Mouse (Mus musculus) kidney, embryonic 14.5 days (tissue): ENCODE measurements at regions not wholly inside any gene's neighbourhood (a gene's known extent, or its start where the extent isn't known, plus 50 kb on each side); places are given as distances from the start of the nearest gene placed in this dataset.

Experiments used
- ATAC-seq: fragments of 200-750 bp; cut with Nextera tagmentation; 2 replicates; pipeline ENCODE4 v1.8.0; 2017; ENCODE audit warnings: moderate number of reproducible peaks, mild to moderate bottlenecking, moderate TSS enrichment, moderate library complexity; ENCODE audit not compliant: low FRiP score, low TSS enrichment
- H3K27ac ChIP-seq: fragments of 300-500 bp; sonication (generic); 2 replicates; pipeline ENCODE4 v1.5.1; 2014; ENCODE audit warnings: low read depth, mild to moderate bottlenecking, low read length, moderate library complexity, mixed read lengths
- H3K27me3 ChIP-seq: fragments of 300-500 bp; sonication (generic); 2 replicates; pipeline ENCODE4 v1.6.1; 2014; ENCODE audit warnings: mild to moderate bottlenecking, low read length; ENCODE audit not compliant: control insufficient read depth, insufficient read depth
- H3K36me3 ChIP-seq: fragments of 300-500 bp; sonication (generic); 2 replicates; pipeline ENCODE4 v1.6.1; 2014; ENCODE audit warnings: low read length, mixed read lengths; ENCODE audit not compliant: control insufficient read depth, insufficient read depth
- H3K4me1 ChIP-seq: fragments of 300-500 bp; sonication (generic); 2 replicates; pipeline ENCODE4 v1.6.1; 2014; ENCODE audit warnings: low read length, mixed read lengths; ENCODE audit not compliant: control insufficient read depth, insufficient read depth
- H3K4me2 ChIP-seq: fragments of 300-500 bp; sonication (generic); replicated peaks from 2 replicates; pipeline ENCODE4 v1.6.1; 2014; ENCODE audit warnings: low read depth, mild to moderate bottlenecking, low read length
- H3K4me3 ChIP-seq: fragments of 300-500 bp; sonication (generic); 2 replicates; pipeline ENCODE4 v1.5.1; 2014; ENCODE audit warnings: mild to moderate bottlenecking, low read length
- H3K9ac ChIP-seq: fragments of 300-500 bp; sonication (generic); 2 replicates; pipeline ENCODE4 v1.6.1; 2014; ENCODE audit warnings: low read depth, mild to moderate bottlenecking, low read length, moderate library complexity
- H3K9me3 ChIP-seq: fragments of 300-500 bp; sonication (generic); 2 replicates; pipeline ENCODE4 v1.6.1; 2016; ENCODE audit warnings: low read length; ENCODE audit not compliant: control insufficient read depth
- WGBS: fragments of 180-500 bp; shearing (Covaris S2); extraction: QIAGEN DNeasy Blood & Tissue Kit; methylation state at CpG from one replicate; pipeline ENCODE4 v1.1.7; 2014; 5-methylcytosine and 5-hydroxymethylcytosine counted together

DNA sequence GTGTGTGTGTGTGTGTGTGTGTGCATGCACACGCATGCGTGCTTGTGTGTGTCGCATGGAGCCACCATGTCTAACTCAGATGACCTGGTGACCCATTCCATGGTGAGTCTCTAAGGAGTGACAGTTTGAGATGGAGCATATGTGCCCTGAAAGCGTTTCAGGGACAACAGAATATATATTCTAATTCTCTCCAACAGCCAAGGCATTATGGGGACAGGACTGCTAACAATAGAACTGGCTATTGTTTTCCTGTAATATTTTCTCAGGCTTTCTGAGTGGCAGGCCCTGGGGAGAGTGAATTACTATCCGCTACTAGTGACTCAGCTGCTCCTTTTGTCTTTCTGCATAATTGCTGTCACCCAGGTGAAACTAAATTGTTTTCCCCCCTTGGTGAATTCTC lies 898.7 kb upstream of the Lcorl start:
- Histone ChIP-seq H3K9ac (no peak overlapping the region), H3K4me2 (no peak overlapping the region), H3K27me3 (no peaks in the 10 kb centered on the region), H3K27ac (no peak overlapping the region), H3K4me1 (0 out of 2 replicates have a peak, but pooled peaks cover 3% of the 10 kb centered on the region), H3K36me3 (no peaks in the 10 kb centered on the region), H3K9me3 (no peaks in the 10 kb centered on the region), H3K4me3 (no peak overlapping the region)
- no peak for ATAC-seq
- WGBS = 58% methylated on average over 5 of the region's 5 CpGs

DNA sequence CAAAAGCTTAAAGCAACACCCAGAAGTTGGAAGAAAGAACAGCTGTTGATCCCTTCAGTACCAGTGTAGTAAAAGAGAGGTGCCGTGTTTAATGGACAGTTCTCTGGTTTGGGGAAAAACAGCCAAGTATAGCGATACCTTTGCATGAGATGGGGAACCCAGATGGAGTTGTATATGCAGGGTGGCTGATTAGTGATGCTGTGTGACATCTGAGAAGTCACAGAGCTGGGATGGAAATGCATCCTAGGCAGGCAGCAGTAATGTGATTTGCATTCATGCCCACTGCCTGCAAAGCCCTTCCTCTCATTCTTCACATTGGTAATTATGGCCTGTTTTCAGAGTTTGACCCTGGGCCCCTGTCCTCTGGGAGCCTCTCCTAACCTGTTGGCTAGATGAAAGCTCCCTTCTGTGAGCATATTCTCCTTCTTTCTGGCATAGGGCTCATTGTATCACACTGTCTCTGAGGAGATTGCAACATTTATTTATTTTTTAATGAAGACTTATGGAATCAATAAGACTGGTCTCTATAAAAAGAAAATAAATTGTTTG lies 882.7 kb upstream of the Lcorl start:
- no peaks in the 10 kb centered on the region for H3K4me1 ChIP-seq
- H3K27ac ChIP-seq = no peak overlapping the region
- H3K4me3 ChIP-seq = no peak overlapping the region
- 67% methylated on average over 2 of the region's 2 CpGs for WGBS
- no peaks in the 10 kb centered on the region for H3K27me3 ChIP-seq
- H3K36me3 ChIP-seq = no peaks in the 10 kb centered on the region
- H3K4me2 ChIP-seq = no peak overlapping the region
- no peak overlapping the region for H3K9ac ChIP-seq
- no peak for ATAC-seq
- no peaks in the 10 kb centered on the region for H3K9me3 ChIP-seq

DNA sequence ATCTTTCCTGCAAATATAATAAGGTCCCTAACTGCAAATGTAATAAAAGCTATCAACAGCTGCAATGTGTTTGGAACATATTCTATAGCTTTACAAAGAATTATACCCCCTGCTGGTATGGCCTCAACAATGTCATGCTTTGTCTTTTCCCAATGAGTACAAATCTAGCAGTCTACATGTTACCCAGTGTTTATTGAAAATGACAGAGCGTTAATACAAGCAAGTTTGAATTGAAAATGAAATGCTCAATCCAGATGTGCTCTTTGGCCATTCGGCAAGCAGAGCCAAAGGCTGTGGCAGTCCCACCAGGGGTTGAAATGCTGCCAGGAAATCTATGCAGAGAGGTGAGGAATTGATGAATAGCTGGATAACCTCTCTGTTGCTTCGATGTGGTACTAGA lies 875.1 kb upstream of the Lcorl start:
- H3K4me2 ChIP-seq = no peak overlapping the region
- H3K9ac ChIP-seq = no peak overlapping the region
- WGBS = 92% methylated on average over 3 of the region's 3 CpGs
- H3K4me1 ChIP-seq = no peaks in the 10 kb centered on the region
- H3K27ac ChIP-seq = no peak overlapping the region
- no peaks in the 10 kb centered on the region for H3K27me3 ChIP-seq
- H3K4me3 ChIP-seq = no peak overlapping the region
- H3K9me3 ChIP-seq = no peaks in the 10 kb centered on the region
- no peak for ATAC-seq
- H3K36me3 ChIP-seq = no peaks in the 10 kb centered on the region

DNA sequence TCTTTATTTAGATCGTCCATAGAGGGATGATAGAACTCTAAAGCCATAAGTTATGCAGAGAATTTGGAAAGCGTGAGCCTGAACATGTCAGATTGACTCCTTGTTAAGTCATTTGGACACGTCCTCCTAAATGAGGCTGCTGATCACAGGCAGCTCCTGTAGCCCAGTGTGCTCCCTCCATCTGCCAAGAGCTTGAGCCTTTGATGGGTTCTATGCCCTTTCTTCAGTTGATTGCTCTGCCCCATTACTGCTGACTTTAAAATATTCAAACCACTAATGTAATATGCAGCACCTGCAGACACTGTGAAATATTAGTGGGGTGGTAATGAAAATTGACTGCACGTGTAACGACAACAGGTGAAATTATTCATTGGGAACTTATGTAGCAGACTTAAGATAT lies 874.6 kb upstream of the Lcorl start:
- Histone ChIP-seq H3K4me1 (no peaks in the 10 kb centered on the region), H3K27ac (no peak overlapping the region), H3K9ac (no peak overlapping the region), H3K27me3 (no peaks in the 10 kb centered on the region), H3K4me3 (no peak overlapping the region), H3K4me2 (no peak overlapping the region), H3K9me3 (no peaks in the 10 kb centered on the region), H3K36me3 (no peaks in the 10 kb centered on the region)
- no peak for ATAC-seq
- 71% methylated on average over 5 of the region's 5 CpGs for WGBS

DNA sequence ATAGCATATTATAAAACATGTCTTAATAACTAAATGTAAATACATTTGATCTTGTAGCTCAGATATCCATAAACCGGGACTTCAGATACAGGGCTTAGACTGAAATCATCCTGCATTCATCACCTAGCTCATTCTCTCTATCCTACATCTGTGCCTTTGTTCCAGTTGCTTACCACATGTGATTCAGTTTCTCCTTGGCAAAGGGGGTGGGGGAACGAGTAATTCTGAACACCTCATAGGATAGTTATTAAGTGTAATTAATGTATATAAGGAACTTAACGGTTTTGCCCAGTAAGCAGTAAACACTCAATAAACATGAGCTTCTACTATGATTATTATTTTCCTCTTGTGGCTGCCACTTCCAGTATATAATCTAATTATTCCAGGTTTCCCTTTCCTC lies 873.9 kb upstream of the Lcorl start:
- Histone ChIP-seq H3K9ac (no peak overlapping the region), H3K4me2 (no peak overlapping the region), H3K27ac (no peak overlapping the region), H3K4me3 (no peak overlapping the region), H3K27me3 (no peaks in the 10 kb centered on the region), H3K9me3 (no peaks in the 10 kb centered on the region), H3K36me3 (no peaks in the 10 kb centered on the region), H3K4me1 (no peaks in the 10 kb centered on the region)
- WGBS = 89% methylated on average over 3 of the region's 3 CpGs
- no peak for ATAC-seq

DNA sequence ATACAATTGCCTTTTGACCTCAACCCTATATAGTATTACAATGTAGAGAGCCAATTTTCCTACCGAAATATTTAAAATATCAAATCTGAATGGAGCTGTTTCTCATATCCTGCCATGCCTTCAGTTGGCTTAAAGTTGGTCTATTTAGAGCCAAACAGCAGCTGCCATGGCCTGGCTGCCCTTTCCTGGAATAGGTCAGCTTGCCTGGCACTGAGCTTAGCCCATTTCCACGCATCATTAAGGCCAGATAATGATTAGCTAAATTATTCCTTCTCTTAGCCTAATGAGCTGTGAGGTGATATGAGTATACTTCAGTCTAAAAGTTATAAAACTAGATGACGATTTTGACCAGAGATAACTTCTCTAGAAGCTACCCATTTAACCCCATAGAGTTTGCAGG lies 852.2 kb upstream of the Lcorl start:
- no peaks in the 10 kb centered on the region for H3K4me1 ChIP-seq
- no peak overlapping the region for H3K4me3 ChIP-seq
- no peaks in the 10 kb centered on the region for H3K9me3 ChIP-seq
- ATAC-seq = no peak
- H3K27me3 ChIP-seq = no peaks in the 10 kb centered on the region
- no peak overlapping the region for H3K4me2 ChIP-seq
- no peak overlapping the region for H3K9ac ChIP-seq
- H3K36me3 ChIP-seq = no peaks in the 10 kb centered on the region
- 57% methylated on average over 3 of the region's 3 CpGs for WGBS
- no peak overlapping the region for H3K27ac ChIP-seq

DNA sequence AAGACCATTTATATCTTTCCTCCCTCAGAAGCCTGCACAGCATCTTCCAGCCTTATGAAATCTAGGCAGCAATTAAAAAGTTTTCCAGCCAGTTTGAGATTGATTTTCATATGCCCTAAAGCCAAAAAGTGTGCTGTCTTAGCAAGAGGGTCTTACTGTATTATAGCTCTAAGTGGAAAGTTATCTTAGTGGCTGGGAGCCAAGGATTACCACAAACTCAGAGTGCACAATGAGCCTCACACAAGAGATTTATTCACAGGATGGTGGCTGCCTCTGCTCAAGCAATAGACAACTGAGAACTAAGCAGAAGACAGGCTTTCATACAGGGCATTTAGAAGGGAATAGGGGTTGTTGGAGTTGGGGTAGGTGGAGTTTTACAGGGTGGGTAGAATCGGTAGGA lies 850.4 kb upstream of the Lcorl start:
- H3K27ac ChIP-seq = no peak overlapping the region
- no peaks in the 10 kb centered on the region for H3K27me3 ChIP-seq
- WGBS = 93% methylated on average over 1 of the region's 1 CpGs
- H3K4me2 ChIP-seq = no peak overlapping the region
- ATAC-seq = no peak
- no peak overlapping the region for H3K9ac ChIP-seq
- H3K4me3 ChIP-seq = no peak overlapping the region
- H3K9me3 ChIP-seq = no peaks in the 10 kb centered on the region
- H3K4me1 ChIP-seq = no peaks in the 10 kb centered on the region
- no peaks in the 10 kb centered on the region for H3K36me3 ChIP-seq

DNA sequence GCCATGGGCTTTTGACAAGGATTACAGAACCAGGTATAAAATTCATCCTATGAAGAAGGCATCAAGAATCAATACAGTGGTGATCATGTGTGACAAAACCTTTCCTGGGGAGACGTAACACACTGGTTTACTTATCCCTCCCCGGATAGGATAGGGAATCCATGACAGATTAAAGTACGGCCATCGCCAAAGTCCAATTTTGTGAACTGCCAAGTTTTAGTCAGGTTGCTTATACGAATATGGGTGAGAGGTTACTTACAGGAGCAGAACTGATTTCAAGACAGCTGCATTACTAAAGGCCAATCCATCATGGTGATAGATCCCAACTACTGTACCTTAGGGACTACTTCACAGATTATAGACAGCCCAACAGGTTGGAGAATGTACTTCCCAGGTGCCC lies 849.6 kb upstream of the Lcorl start:
- 92% methylated on average over 5 of the region's 5 CpGs for WGBS
- H3K9me3 ChIP-seq = no peaks in the 10 kb centered on the region
- H3K27me3 ChIP-seq = no peaks in the 10 kb centered on the region
- no peaks in the 10 kb centered on the region for H3K4me1 ChIP-seq
- H3K4me3 ChIP-seq = no peak overlapping the region
- ATAC-seq = no peak
- H3K36me3 ChIP-seq = no peaks in the 10 kb centered on the region
- H3K4me2 ChIP-seq = no peak overlapping the region
- no peak overlapping the region for H3K27ac ChIP-seq
- no peak overlapping the region for H3K9ac ChIP-seq

DNA sequence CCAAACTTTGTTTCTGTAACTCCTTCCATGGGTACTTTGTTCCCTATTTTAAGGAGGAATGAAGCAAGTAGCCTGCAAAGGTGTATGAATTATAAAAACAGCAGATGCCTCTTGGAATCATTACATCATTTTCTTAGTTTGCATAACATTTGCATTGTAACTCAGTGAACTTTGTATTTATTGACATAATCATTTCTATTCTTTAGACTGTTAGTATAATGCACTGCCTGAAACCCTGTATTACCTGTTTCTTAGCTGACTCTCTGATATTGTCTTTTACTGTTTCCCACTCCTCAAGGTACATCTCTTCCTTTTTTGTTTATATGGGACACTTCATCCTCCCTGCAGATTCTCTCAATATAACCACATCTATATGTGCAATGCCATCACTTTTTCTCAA lies 820.6 kb upstream of the Lcorl start:
- H3K27ac ChIP-seq = no peak overlapping the region
- no peaks in the 10 kb centered on the region for H3K27me3 ChIP-seq
- no peak overlapping the region for H3K9ac ChIP-seq
- no peaks in the 10 kb centered on the region for H3K9me3 ChIP-seq
- H3K36me3 ChIP-seq = no peaks in the 10 kb centered on the region
- H3K4me3 ChIP-seq = no peak overlapping the region
- H3K4me2 ChIP-seq = no peak overlapping the region
- ATAC-seq = no peak
- H3K4me1 ChIP-seq = no peaks in the 10 kb centered on the region
